Mouse (Mus musculus) intestine, postnatal 0 days (tissue): ENCODE measurements at regions not wholly inside any gene's neighbourhood (a gene's known extent, or its start where the extent isn't known, plus 50 kb on each side); places are given as distances from the start of the nearest gene placed in this dataset.
"Not testable (repeated sequence)": the region's sequence is repeated elsewhere in the genome, so short reads cannot be mapped to it uniquely, and the experiment has no call there.

Source experiments
- ATAC-seq: fragments of 200-750 bp; cut with Nextera tagmentation; 2 replicates; pipeline ENCODE4 v1.8.0; 2017; ENCODE audit warnings: mild to moderate bottlenecking, moderate TSS enrichment, moderate library complexity
- H3K27ac ChIP-seq: fragments of 300-500 bp; sonication (generic); 2 replicates; pipeline ENCODE4 v1.5.1; 2014; ENCODE audit warnings: mild to moderate bottlenecking, low read depth, low read length, moderate library complexity
- H3K27me3 ChIP-seq: fragments of 300-500 bp; sonication (generic); replicated peaks from 2 replicates; pipeline ENCODE4 v1.6.1; 2014; ENCODE audit warnings: low read length, mixed read lengths; ENCODE audit not compliant: control insufficient read depth, insufficient read depth
- H3K36me3 ChIP-seq: fragments of 300-500 bp; sonication (generic); 2 replicates; pipeline ENCODE4 v1.6.1; 2014; ENCODE audit warnings: mild to moderate bottlenecking, moderate library complexity; ENCODE audit not compliant: control insufficient read depth, insufficient read depth
- H3K4me1 ChIP-seq: fragments of 300-500 bp; sonication (generic); replicated peaks from 2 replicates; pipeline ENCODE4 v1.6.1; 2014; ENCODE audit warnings: antibody characterized with exemption, low read length, mixed read lengths; ENCODE audit not compliant: control insufficient read depth, insufficient read depth
- H3K4me2 ChIP-seq: fragments of 300-500 bp; sonication (generic); replicated peaks from 2 replicates; pipeline ENCODE4 v1.6.1; 2014; ENCODE audit warnings: low read depth, mild to moderate bottlenecking, moderate library complexity
- H3K4me3 ChIP-seq: fragments of 300-500 bp; sonication (generic); 2 replicates; pipeline ENCODE4 v1.5.1; 2014; ENCODE audit warnings: low read depth, low read length
- H3K9ac ChIP-seq: fragments of 300-500 bp; sonication (generic); 2 replicates; pipeline ENCODE4 v1.6.1; 2014; ENCODE audit warnings: mild to moderate bottlenecking, low read depth, low read length
- H3K9me3 ChIP-seq: fragments of 300-500 bp; sonication (generic); 2 replicates; pipeline ENCODE4 v1.6.1; 2016; ENCODE audit warnings: mixed run types; ENCODE audit not compliant: control insufficient read depth
- CTCF ChIP-seq: sonication (generic); IDR thresholded peaks from 2 replicates; pipeline ENCODE4 v1.5.1; 2016; ENCODE audit warnings: low read depth, mild to moderate bottlenecking, control low read depth, antibody characterized with exemption, moderate library complexity
- WGBS: fragments of 180-500 bp; shearing (Covaris S2); extraction: QIAGEN DNeasy Blood & Tissue Kit; methylation state at CpG from one replicate; pipeline ENCODE4 v1.1.7; 2014; 5-methylcytosine and 5-hydroxymethylcytosine counted together

DNA sequence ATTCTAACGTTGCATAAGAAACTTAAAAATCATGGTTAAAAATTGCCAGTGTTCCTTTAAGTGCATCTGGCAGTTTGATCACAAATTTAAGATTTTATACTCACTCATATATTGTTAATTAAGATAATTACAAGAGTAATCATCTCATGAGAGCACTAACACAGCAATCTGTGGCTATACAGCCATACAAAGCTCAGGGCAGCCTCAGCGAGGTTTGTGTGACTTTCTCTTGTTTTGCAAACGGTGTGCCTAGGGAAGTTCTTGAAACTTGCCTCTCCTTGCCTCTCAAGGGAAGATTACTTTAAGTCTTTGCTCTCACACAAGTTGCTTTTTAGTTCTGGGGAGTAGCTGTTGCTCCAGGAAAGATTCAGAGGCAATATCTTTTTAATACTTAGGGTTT, 58.1 kb upstream of the Slc1a4 start:
- H3K9me3 ChIP-seq = peaks cover 4% of the 10 kb centered on the region; the same call in 1 of the 2 replicates
- no peak for ATAC-seq
- no peak for TF ChIP-seq CTCF
- no peak overlapping the region for H3K27ac ChIP-seq
- 81% methylated on average over 3 of the region's 3 CpGs for WGBS
- H3K9ac ChIP-seq = no peak overlapping the region
- H3K4me2 ChIP-seq = no peak overlapping the region
- no peaks in the 10 kb centered on the region for H3K36me3 ChIP-seq
- no peaks in the 10 kb centered on the region for H3K27me3 ChIP-seq
- no peaks in the 10 kb centered on the region for H3K4me1 ChIP-seq
- no peak overlapping the region for H3K4me3 ChIP-seq

GRCm38 (mm10) chr11:20393302-20393701, 60.8 kb upstream of the Slc1a4 start:
- H3K27me3 ChIP-seq, H3K36me3 ChIP-seq, ATAC-seq, H3K4me1 ChIP-seq, H3K27ac ChIP-seq, H3K9me3 ChIP-seq, H3K4me3 ChIP-seq, H3K9ac ChIP-seq, H3K4me2 ChIP-seq: not testable (repeated sequence)
- WGBS = 95% methylated on average over 3 of the region's 3 CpGs

DNA sequence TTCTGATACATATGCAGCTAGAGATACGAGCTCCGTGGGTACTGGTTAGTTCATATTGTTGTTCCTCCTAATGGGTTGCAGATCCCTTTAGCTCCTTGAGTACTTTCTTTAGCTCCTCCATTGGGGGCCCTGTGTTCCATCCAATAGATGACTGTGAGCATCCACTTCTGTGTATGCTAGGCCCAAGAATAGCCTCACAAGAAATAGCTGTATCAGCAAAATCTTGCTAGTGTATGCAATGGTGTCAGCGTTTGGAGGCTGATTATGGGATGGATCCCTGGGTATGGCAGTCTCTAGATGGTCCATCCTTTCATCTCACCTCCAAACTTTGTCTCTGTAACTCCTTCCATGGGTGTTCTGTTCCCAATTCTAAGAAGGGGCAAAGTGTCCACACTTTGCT, 61.3 kb upstream of the Slc1a4 start:
- H3K4me3 ChIP-seq, H3K27me3 ChIP-seq, H3K9me3 ChIP-seq, ATAC-seq, H3K4me1 ChIP-seq, H3K27ac ChIP-seq, H3K9ac ChIP-seq, H3K4me2 ChIP-seq, H3K36me3 ChIP-seq: not testable (repeated sequence)
- WGBS = 98% methylated on average over 3 of the region's 3 CpGs

GRCm38 (mm10) chr11:20395848-20396203, 63.3 kb upstream of the Slc1a4 start:
- Histone ChIP-seq H3K9ac (no peak overlapping the region), H3K27me3 (no peaks in the 10 kb centered on the region), H3K36me3 (no peaks in the 10 kb centered on the region), H3K4me1 (no peaks in the 10 kb centered on the region; the same call in 1 of the 2 replicates), H3K4me3 (no peak overlapping the region), H3K9me3 (peaks cover 4% of the 10 kb centered on the region; the same call in 1 of the 2 replicates), H3K4me2 (peak overlapping the region; percentile 35), H3K27ac (no peak overlapping the region)
- peak; percentile 11; the same call in 1 of the 2 replicates for ATAC-seq
- 68% methylated on average over 7 of the region's 7 CpGs for WGBS
- no peak for TF ChIP-seq CTCF

- Histone ChIP-seq H3K4me2 (peak overlapping the region; percentile 35), H3K9ac (no peak overlapping the region)
- peak; percentile 76 for ATAC-seq
Measured at GRCm38 (mm10) chr11:20396204-20396848, 63.8 kb upstream of the Slc1a4 start.

GRCm38 (mm10) chr11:20396884-20397283, 64.4 kb upstream of the Slc1a4 start:
- Histone ChIP-seq H3K9me3 (no peaks in the 10 kb centered on the region), H3K4me2 (peak overlapping the region; percentile 35; the same call in 1 of the 2 replicates), H3K4me1 (no peaks in the 10 kb centered on the region; the same call in 1 of the 2 replicates), H3K27me3 (no peaks in the 10 kb centered on the region), H3K27ac (peak overlapping the region; percentile 28; the same call in 1 of the 2 replicates), H3K9ac (no peak overlapping the region), H3K36me3 (no peaks in the 10 kb centered on the region), H3K4me3 (no peak overlapping the region)
- TF ChIP-seq CTCF = no peak
- peak; percentile 55 for ATAC-seq
- WGBS = 13% methylated on average over 3 of the region's 3 CpGs

More at GRCm38 (mm10) chr11:20396204-20396848, 63.8 kb upstream of the Slc1a4 start:
- Histone ChIP-seq H3K36me3 (no peaks in the 10 kb centered on the region), H3K4me1 (no peaks in the 10 kb centered on the region; the same call in 1 of the 2 replicates), H3K27me3 (no peaks in the 10 kb centered on the region), H3K27ac (peak overlapping the region; percentile 28), H3K9me3 (peaks cover 2% of the 10 kb centered on the region; the same call in 1 of the 2 replicates), H3K4me3 (no peak overlapping the region)
- no peak for TF ChIP-seq CTCF
- 42% methylated on average over 11 of the region's 11 CpGs for WGBS
